Mouse (Mus musculus): ENCODE data around the gene Prrc2b. TPM values are rescaled to one million over a fixed set of nuclear protein-coding genes. Genes with fewer than 3 reads are reported as not detected.

The Prrc2b gene
- polyA plus RNA-seq, 1 experiment from 2014 or later, result 61.6 TPM

GRCm38 (mm10) chr2:32177397-32178060 lies 26.6 kb downstream of the Prrc2b start:
- peak overlapping the region; percentile 43; the same call in 1 of the 2 replicates for H3K27ac ChIP-seq (replicated peaks)
- H3K4me1 ChIP-seq (replicated peaks), result peaks cover 95% of the 10 kb centered on the region
- H3K27me3 ChIP-seq, result no peaks in the 10 kb centered on the region
- H3K9me3 ChIP-seq, result no peaks in the 10 kb centered on the region
- H3K36me3 ChIP-seq, result peaks cover under 1% of the 10 kb centered on the region; the same call in 1 of the 2 replicates
- ATAC-seq (ENCODE audit: low read depth), result no peak
- 0 out of 2 replicates have a peak overlapping the region, but pooled peaks have one; percentile 14 for H3K9ac ChIP-seq
- H3K4me3 ChIP-seq, result no peak overlapping the region
- WGBS, result 78% methylated on average over 11 of the region's 11 CpGs
- no peak overlapping the region for H3K4me2 ChIP-seq

- no peaks in the 10 kb centered on the region for H3K27me3 ChIP-seq
- H3K27ac ChIP-seq (replicated peaks), result no peak overlapping the region
- H3K4me1 ChIP-seq (replicated peaks), result peaks cover 93% of the 10 kb centered on the region
- no peak overlapping the region for H3K4me3 ChIP-seq
- H3K9ac ChIP-seq, result no peak overlapping the region
- no peaks in the 10 kb centered on the region for H3K9me3 ChIP-seq
- ATAC-seq (ENCODE audit: low read depth), result no peak
- peaks cover 19% of the 10 kb centered on the region for H3K36me3 ChIP-seq
- no peak overlapping the region for H3K4me2 ChIP-seq
- 78% methylated on average over 6 of the region's 6 CpGs for WGBS
Observed at GRCm38 (mm10) chr2:32179363-32179762, 28.5 kb downstream of the Prrc2b start.

- H3K27ac ChIP-seq (replicated peaks), result no peak overlapping the region
- 93% methylated on average over 12 of the region's 12 CpGs for WGBS
- peaks cover 86% of the 10 kb centered on the region for H3K4me1 ChIP-seq (replicated peaks)
- ATAC-seq (ENCODE audit: low read depth), result no peak
- H3K36me3 ChIP-seq, result peaks cover 24% of the 10 kb centered on the region
- H3K4me3 ChIP-seq, result no peak overlapping the region
- no peaks in the 10 kb centered on the region for H3K27me3 ChIP-seq
- H3K4me2 ChIP-seq, result no peak overlapping the region
- no peaks in the 10 kb centered on the region for H3K9me3 ChIP-seq
- no peak overlapping the region for H3K9ac ChIP-seq
Observed at GRCm38 (mm10) chr2:32180127-32180526, 29.2 kb downstream of the Prrc2b start.

- Histone ChIP-seq H3K4me1 (replicated peaks) (peaks cover 73% of the 10 kb centered on the region), H3K27me3 (no peaks in the 10 kb centered on the region), H3K9me3 (no peaks in the 10 kb centered on the region), H3K27ac (replicated peaks) (peak overlapping the region; percentile 71), H3K36me3 (peaks cover 34% of the 10 kb centered on the region), H3K4me2 (no peak overlapping the region), H3K9ac (no peak overlapping the region), H3K4me3 (no peak overlapping the region)
- 56% methylated on average over 5 of the region's 5 CpGs for WGBS
- ATAC-seq (ENCODE audit: low read depth), result no peak
Observed at GRCm38 (mm10) chr2:32181364-32181763, 30.5 kb downstream of the Prrc2b start.

- ATAC-seq (ENCODE audit: low read depth), result no peak
- Histone ChIP-seq H3K4me1 (replicated peaks) (peaks cover 66% of the 10 kb centered on the region), H3K27me3 (no peaks in the 10 kb centered on the region), H3K4me2 (no peak overlapping the region), H3K9me3 (no peaks in the 10 kb centered on the region), H3K9ac (peak overlapping the region; percentile 41; the same call in 1 of the 2 replicates), H3K36me3 (peaks cover 42% of the 10 kb centered on the region), H3K27ac (replicated peaks) (peak overlapping the region; percentile 71; the same call in 1 of the 2 replicates), H3K4me3 (no peak overlapping the region)
- WGBS, result 74% methylated on average over 9 of the region's 9 CpGs
Observed at GRCm38 (mm10) chr2:32182119-32182518, 31.2 kb downstream of the Prrc2b start.

- 62% methylated on average over 13 of the region's 13 CpGs for WGBS
- H3K27me3 ChIP-seq, result no peaks in the 10 kb centered on the region
- H3K4me3 ChIP-seq, result no peak overlapping the region
- H3K36me3 ChIP-seq, result peaks cover 49% of the 10 kb centered on the region
- no peak overlapping the region for H3K4me2 ChIP-seq
- H3K4me1 ChIP-seq (replicated peaks), result peaks cover 59% of the 10 kb centered on the region
- H3K9ac ChIP-seq, result peak overlapping the region; percentile 41; the same call in 1 of the 2 replicates
- peak; percentile 38 for ATAC-seq (ENCODE audit: low read depth)
- no peaks in the 10 kb centered on the region for H3K9me3 ChIP-seq
- H3K27ac ChIP-seq (replicated peaks), result peak overlapping the region; percentile 71
Observed at GRCm38 (mm10) chr2:32182676-32183296, 31.9 kb downstream of the Prrc2b start.

GRCm38 (mm10) chr2:32187019-32187551 lies 36.2 kb downstream of the Prrc2b start:
- H3K9ac ChIP-seq, result no peak overlapping the region
- peaks cover 86% of the 10 kb centered on the region for H3K36me3 ChIP-seq

GRCm38 (mm10) chr2:32187649-32188048 lies 36.8 kb downstream of the Prrc2b start:
- ATAC-seq (ENCODE audit: low read depth), result no peak
- H3K27me3 ChIP-seq, result no peaks in the 10 kb centered on the region
- no peak overlapping the region for H3K4me3 ChIP-seq
- no peak overlapping the region for H3K27ac ChIP-seq (replicated peaks)
- H3K4me1 ChIP-seq (replicated peaks), result peaks cover 12% of the 10 kb centered on the region
- H3K36me3 ChIP-seq, result peaks cover 90% of the 10 kb centered on the region
- H3K9ac ChIP-seq, result no peak overlapping the region
- H3K4me2 ChIP-seq, result no peak overlapping the region
- no peaks in the 10 kb centered on the region for H3K9me3 ChIP-seq
- 87% methylated on average over 7 of the region's 7 CpGs for WGBS

More at GRCm38 (mm10) chr2:32187019-32187551, 36.2 kb downstream of the Prrc2b start:
- Histone ChIP-seq H3K4me1 (replicated peaks) (peaks cover 18% of the 10 kb centered on the region), H3K9me3 (no peaks in the 10 kb centered on the region), H3K4me3 (no peak overlapping the region), H3K4me2 (no peak overlapping the region), H3K27ac (replicated peaks) (no peak overlapping the region), H3K27me3 (no peaks in the 10 kb centered on the region)
- WGBS, result 94% methylated on average over 13 of the region's 13 CpGs
- ATAC-seq (ENCODE audit: low read depth), result no peak

- peaks cover 90% of the 10 kb centered on the region for H3K36me3 ChIP-seq
- no peaks in the 10 kb centered on the region; the same call in 1 of the 2 replicates for H3K4me1 ChIP-seq (replicated peaks)
- H3K4me2 ChIP-seq, result no peak overlapping the region
- ATAC-seq (ENCODE audit: low read depth), result no peak
- H3K27me3 ChIP-seq, result no peaks in the 10 kb centered on the region
- no peak overlapping the region for H3K27ac ChIP-seq (replicated peaks)
- no peaks in the 10 kb centered on the region for H3K9me3 ChIP-seq
- WGBS, result 84% methylated on average over 5 of the region's 5 CpGs
- H3K9ac ChIP-seq, result no peak overlapping the region
- H3K4me3 ChIP-seq, result no peak overlapping the region
Observed at GRCm38 (mm10) chr2:32189060-32189681, 38.3 kb downstream of the Prrc2b start.

- H3K36me3 ChIP-seq, result peaks cover 94% of the 10 kb centered on the region
- H3K27me3 ChIP-seq, result no peaks in the 10 kb centered on the region
- H3K4me1 ChIP-seq (replicated peaks), result no peaks in the 10 kb centered on the region; the same call in 1 of the 2 replicates
- H3K9me3 ChIP-seq, result no peaks in the 10 kb centered on the region
- H3K4me2 ChIP-seq, result no peak overlapping the region
- 78% methylated on average over 1 of the region's 1 CpGs for WGBS
- H3K27ac ChIP-seq (replicated peaks), result no peak overlapping the region
- H3K4me3 ChIP-seq, result no peak overlapping the region
- no peak for ATAC-seq (ENCODE audit: low read depth)
- H3K9ac ChIP-seq, result no peak overlapping the region
Observed at GRCm38 (mm10) chr2:32190620-32191019, 39.7 kb downstream of the Prrc2b start.

- Histone ChIP-seq H3K9me3 (no peaks in the 10 kb centered on the region), H3K4me1 (replicated peaks) (no peaks in the 10 kb centered on the region; the same call in 1 of the 2 replicates), H3K4me3 (no peak overlapping the region), H3K27me3 (no peaks in the 10 kb centered on the region), H3K4me2 (no peak overlapping the region), H3K27ac (replicated peaks) (0 out of 2 replicates have a peak overlapping the region, but pooled peaks have one; percentile 13), H3K9ac (no peak overlapping the region), H3K36me3 (peaks cover 94% of the 10 kb centered on the region)
- WGBS, result 86% methylated on average over 17 of the region's 18 CpGs
- no peak for ATAC-seq (ENCODE audit: low read depth)
Observed at GRCm38 (mm10) chr2:32191872-32192507, 41.1 kb downstream of the Prrc2b start.

All from neural tube, embryonic 13.5 days (tissue).